Mouse (Mus musculus): ENCODE results near the gene Il2rb.

DNA sequence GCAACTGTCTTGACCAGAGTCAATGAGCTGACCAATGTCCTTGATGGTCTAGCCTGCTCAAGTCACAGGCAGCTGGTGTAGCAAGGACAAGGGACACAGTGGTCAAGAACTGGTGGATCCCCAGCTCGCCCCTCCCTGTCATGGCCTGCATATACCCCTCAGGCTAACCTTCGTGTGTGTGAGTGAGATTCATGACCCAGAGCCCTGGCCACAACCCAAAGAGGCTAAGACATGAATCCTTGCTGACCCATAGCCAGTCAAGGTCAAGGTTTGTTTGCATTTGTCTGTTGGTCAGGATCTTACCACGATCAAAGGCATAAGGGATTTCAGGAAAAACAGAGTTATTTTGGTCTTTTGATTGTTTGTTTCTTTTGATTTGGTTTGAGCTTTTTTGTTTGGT lies 12.6 kb downstream of the Il2rb start:
- TF ChIP-seq CTCF (IDR thresholded peaks at IDR 0.05; ENCODE audit: low read depth) (no peak), EP300 (optimal IDR thresholded peaks at IDR 0.05) (no peak)

Measured in stomach, postnatal 0 days (tissue).